Mouse (Mus musculus): ENCODE results near the gene Polr2a.

DNA sequence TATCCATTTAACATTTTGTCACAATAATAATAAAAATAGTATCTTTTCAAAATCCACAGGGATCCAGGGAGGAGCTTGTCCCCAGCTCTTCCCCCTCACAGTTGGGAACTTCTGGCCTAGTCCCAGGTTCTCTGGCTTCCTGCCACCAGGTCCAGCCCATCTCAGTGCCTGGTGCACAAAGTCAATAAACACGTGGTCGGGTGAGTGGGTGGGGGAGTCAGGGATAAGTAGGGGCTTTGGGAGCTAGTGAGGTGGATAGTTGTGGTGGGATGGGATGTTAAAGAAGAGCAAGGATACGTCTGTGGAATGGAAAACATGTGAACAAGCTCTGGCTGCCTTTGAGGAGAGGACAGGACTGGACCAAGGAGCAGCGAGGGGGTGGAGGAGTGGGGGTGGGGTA lies 72.1 kb downstream of the Polr2a start:
- TF ChIP-seq CTCF (IDR thresholded peaks at IDR 0.05; ENCODE audit: low read depth, low read length) = no peak
- 0 out of 2 replicates have a peak, but pooled peaks have one; percentile 25 for TF ChIP-seq EP300 (IDR thresholded peaks at IDR 0.05; ENCODE audit: insufficient read depth, low read depth, low read length)

All from ES-Bruce4 (cell line).